Mouse (Mus musculus): ENCODE measurements at regions not wholly inside any gene's neighbourhood (a gene's known extent, or its start where the extent isn't known, plus 50 kb on each side); places are given as distances from the start of the nearest gene placed in this dataset.
A peak's percentile ranks its signal among the peaks of the same experiment; 100 is the strongest.

DNA sequence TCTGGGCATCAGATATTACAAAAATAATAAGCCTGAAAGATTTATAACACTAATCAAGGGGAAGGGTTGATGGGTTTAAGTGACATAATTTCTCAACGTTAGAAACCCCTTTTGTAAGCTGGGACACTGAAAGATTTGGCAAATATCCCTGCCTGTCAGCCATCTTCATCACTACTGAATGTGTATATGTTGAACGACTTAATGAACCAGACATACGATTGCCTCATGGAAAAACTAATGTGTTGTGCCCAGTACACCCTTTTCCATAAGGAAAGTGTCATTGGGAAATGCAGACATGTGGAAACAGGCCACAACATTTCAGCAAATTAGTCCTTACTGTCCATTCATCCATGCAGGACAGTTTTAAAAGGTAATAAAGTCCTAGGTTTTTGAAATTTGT, 240.7 kb upstream of the Prep start:
- no peak for DNase-seq (ENCODE audit: low spot score)

DNA sequence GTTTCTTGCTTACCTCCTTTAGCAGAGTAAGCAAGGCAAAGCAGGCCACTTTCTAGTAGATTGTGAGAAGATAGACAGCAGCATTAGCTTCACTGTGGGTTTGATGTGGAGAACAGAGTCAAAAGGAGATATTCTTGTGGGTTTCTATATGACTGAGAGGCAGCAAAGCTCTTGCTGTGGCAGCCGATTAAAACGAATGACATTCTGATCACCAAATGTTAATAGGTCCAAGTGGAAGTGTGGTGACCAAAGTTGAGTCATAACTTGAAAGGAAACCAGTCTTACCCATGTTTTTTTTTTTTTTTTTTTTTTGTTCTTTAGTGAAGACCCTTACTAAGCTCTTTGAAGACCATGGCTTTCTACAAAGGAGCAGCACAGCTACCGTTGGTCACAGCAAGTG, 245.3 kb upstream of the Prep start:
- no peak for DNase-seq (ENCODE audit: low spot score)

DNA sequence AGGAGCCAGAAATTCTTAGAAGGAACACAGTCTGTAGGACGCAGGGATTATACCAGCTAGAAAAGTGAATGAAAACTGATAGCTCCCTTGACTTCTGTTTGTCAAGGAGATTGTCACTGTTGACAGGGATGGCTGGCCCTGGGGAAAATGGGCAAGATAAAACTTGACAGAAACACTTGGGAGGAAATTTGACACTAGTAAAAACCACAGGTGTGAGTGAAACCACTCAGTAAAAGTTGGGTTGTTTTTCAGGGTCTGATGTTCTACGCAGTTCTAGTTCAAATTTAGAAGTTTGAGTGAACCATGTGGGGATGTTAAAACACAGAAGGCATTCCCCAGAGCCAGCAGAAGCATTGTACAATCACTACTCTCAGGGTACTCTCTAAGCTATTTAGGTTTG, 246.6 kb upstream of the Prep start:
- DNase-seq (ENCODE audit: low spot score) = no peak

DNA sequence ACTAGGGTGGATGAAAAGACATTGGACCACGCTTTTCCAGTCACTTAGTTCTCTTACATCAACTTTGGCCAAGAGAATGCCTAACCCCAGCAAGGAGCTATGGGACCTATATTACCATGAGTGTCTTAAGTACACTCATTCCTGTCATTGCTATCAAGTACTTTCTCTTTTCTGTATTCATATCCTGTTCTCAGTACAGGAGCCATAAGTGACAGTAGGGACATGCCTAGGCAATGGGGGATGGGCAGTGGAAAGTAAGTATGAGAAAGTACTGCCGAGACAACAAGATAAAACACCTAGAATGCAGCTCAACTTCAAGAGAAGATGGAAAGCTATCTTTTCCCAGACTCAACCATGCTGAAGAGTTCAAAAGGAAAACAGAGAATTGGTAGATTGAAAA, 247.6 kb upstream of the Prep start:
- no peak for DNase-seq (ENCODE audit: low spot score)

DNA sequence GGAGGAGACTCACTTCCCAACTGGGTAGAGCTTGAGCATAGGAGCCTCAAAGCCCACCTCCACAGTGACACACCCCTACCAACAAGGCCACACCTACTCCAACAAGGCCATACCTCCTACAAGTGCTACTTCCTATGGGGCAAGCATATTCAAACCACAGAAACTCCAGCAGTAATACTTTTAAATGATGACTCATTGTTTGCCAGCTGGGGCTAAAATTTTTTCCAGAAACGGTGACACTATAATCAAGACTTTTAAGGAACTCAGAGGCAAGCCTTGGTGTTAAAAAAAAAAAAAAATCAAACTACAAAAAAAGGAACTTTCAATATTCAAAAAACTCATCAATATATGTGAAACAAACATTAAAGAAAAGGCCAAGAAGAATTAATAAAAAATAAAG, 248.4 kb upstream of the Prep start:
- no peak for DNase-seq (ENCODE audit: low spot score)

DNA sequence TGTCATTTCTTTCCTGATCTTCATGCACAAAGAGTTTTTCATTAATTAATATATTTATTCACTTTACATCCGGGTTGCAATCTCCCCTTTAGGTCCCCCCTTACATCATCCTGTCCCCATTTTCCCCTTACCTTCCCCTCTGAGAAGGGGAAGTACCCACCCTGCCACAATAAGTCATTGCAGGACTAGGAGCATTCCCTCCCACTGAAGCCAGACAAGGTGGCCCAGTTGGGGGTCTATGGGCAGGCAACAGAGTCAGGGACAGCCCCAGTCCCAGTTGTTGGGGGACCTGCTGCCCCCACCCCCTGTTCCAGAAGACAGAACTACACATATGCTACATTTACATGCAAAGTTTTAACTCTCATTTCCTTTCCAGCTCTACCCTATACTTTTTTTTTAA, 267.9 kb upstream of the Prdm1 start:
- DNase-seq (ENCODE audit: low spot score) = no peak

DNA sequence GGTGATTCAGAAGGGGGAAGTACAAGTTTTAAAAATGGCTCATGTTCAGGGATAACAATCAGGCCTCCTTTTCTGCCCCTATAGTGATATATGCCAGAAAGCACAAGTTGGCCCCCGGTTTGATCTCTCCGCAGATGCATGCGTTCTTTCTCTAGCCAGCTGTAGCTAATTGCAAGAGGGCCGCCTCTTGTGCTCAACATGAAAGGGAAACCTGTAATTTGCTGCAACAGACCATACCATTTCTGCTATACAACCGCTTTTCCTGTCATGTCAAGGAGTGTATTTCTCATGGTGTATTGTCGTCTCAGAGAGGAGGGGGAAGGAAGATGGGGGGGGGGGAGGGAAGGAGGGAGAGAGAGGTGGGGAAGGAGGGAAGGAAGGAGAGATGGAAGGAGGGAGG, 257.1 kb upstream of the Prdm1 start:
- DNase-seq (ENCODE audit: low spot score) = no peak

DNA sequence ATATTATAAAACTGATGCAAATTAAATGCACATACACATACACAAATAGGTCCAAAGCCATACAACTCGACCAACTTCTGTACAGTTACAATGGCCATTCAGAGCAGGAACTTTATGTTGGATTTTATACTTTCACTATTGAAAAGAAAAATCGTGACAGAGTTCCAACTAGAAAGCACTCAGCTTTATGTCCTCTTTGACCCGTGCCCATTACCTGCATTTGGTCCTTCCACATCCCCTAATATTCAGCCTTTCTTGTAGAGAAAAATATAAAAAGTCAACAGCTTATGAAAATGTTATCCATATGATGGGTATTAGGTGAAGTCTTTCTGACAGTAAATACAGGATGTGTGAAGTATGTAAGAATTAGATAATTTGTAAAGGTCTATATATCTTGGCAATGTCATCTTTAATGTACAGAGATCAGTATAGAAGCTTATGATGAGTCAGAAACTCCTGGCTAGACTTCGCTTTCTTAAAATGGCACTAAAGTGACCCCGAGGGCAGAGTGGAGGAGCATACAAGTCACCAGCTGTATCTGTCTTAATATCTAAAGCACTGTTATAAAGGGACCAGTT, 252.2 kb upstream of the Prdm1 start:
- no peak for DNase-seq (ENCODE audit: low spot score)

DNA sequence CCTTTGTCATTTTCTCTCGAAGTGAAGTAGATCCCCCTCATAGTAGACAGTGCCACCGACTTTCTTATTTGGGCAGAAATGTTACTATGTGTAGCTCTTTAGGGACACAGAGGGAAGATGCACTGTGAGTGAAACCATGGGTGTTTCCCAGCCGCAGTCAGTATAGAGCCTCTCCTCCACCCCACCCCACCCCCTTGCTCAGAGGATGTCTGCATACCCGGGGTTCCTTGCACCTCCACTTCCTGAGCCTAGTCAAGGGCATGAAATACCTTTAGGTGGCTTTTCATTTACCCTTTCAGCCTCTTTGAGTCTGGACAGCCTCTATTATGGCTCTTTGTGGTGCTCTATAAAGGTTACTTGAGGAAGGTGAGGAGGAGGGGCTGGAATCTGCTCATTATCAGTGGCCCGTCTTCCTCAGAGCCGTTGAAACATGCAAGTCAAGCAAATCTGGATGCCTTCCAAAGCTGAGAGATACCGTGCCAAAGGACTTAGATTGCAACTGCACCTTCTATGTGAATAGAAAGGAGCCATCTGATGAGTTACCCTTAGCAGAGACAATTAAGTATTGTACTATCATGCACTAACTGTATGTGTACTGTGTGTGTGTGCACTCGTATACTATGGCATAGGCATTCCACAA, 251.4 kb upstream of the Prdm1 start:
- peak; percentile 8 for DNase-seq (ENCODE audit: low spot score)

DNA sequence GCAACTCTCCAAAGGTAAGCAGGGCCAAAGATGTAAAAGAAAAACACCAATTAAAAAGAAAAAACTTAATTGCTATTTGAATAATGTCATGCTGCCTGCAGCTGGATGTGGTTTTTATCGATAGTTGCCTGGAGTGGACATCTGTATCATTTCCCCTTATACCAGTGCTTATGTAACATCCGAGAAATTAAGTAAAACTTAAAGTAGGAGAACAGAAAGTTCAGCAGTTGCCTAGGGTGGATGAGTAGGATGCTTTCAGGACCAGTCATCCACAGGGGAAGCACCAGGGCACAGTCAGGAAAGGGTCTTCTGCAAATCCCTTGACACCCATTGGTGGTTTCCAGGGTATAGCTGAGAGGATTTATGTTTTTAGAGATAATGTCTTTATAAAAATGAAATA, 248.9 kb upstream of the Prdm1 start:
- no peak for DNase-seq (ENCODE audit: low spot score)

DNA sequence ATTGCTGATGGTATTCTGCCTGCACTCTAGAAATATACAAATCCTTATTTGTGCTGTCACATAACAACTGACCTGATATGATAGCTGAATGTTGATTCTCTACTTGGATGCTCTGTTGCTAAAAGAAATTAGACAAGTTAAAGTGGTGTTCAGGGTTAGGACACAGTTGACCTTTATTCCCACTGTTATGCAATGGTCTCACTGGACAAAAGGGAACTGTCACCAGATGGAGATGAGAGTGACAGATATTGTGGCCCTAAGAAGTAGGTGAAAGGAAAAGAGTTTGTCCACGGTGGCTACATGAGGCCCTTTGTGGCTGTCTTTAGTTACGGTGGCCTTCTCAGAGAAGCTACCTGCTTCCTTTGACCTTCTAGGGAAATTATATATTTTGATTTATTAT, 247.9 kb upstream of the Prdm1 start:
- no peak for DNase-seq (ENCODE audit: low spot score)

DNA sequence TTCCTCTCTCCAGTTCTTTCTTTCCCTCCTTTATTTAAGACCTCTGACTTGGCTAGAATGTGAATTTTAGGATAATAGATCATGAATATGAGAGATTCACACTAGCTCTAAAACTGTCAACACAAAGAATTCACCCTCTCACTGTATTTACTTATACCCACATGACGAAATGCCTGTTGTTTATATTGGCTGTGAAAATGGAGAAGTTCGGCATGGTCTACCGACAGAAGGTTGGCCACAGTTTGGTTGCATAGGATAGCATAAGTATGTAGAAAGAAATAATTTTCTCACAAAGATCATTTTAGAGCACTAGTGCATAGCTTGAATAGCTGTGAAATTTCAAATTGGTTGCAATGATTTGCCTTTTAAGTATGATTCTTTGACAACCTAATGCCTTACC, 237.2 kb upstream of the Prdm1 start:
- no peak for DNase-seq (ENCODE audit: low spot score)

DNA sequence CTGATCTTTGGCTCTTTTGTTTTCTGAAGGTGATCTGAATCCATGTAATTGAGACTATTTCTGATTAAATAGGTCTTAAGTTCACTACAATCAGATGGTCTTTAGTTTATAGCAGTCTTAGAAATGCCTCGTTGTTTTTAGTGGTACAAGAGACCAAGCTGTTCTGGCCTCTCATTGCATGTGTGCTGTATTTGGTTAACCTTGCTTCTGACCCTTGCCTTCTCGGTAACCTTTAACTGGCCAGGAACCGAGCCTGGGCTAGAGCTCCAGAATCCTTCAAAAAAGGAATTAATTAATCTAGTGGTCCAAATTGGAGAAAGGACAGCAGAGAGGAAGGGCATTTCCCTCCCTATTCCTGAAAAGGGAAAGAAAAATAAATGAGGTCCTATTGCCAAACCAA, 234.8 kb upstream of the Prdm1 start:
- no peak for DNase-seq (ENCODE audit: low spot score)

DNA sequence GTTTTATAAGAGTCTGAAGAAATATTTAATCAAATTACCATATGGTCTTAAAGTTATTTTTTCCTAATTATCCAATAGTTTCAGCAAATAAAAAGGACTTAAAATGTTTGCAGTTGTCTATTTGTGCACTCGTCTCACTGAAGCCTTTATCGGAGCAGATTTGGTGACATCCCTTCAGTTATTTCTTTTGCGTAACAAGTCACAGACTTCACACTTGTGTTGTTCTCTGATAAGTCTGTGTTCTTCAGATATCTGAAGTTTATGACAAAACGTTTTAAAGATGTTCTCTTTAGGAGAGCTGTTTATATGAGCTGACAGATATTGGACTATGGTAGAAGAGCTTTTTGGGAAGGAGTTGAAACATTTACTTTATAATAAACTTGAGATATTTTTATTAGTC, 233.8 kb upstream of the Prdm1 start:
- DNase-seq (ENCODE audit: low spot score) = no peak

DNA sequence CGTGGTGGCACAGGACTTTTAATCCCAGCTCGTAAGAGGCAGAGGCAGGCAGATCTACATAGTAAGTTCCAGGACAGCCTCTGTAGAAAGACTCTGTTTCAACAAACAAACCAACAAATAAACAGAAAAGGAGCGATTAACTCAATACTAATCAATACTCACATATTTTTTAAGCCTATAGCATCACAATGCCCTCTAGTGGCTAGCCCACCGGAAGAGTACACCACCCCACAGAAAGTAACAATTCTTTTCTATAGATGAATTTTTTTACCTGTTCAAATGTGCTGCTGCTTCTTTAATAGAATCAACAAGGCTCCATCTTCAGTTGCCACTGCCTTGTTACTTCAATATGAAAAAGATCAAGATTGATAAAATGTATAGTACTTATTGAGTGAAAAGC, 233.0 kb upstream of the Prdm1 start:
- DNase-seq (ENCODE audit: low spot score) = no peak

DNA sequence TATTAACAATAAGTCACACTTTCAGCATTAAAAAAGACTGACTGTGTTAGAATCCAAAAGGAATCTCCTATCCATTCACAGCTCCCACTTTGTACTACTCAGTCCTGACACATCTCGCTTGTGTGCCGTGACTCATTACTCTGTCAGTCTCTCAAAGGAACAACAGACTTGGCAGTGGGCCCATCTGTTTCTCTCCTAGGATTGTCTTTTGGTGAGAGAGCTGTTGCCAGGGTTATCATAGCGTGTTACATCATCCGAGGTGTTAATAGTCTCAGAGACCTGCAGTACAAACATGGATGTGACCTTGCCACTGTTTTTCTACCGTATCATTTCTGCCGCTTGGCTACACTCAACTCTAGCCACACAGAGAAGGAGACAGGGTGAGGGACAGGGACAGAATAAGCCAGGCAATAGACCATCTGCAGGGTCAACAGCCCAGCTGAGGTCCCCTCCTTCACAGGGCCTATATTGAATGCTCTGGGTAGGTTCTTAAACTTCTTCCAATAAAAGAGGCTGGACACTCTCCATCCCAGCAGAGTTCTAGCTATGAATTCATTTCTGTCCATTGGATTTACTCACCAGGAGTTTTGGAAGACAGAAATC, 227.2 kb upstream of the Prdm1 start:
- DNase-seq (ENCODE audit: low spot score) = peak; percentile 23

DNA sequence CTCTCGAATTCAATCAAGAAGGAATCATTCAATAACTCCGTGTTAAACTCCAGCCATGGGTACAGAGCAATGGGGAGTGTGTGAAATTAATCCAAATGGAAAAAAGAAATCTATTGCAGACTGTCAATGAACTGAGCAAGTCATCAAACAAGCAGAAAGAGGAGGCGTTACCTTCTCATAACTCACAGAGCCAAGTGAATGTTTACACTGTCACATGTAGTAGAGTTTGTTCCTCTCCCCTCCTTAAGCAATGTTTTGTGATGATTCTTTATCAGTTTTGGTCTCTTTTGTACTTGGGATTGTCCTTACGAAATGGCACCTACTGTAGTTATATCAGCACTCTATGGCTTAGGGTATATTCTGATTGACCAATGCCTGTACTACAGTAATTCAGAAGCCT, 226.6 kb upstream of the Prdm1 start:
- no peak for DNase-seq (ENCODE audit: low spot score)

DNA sequence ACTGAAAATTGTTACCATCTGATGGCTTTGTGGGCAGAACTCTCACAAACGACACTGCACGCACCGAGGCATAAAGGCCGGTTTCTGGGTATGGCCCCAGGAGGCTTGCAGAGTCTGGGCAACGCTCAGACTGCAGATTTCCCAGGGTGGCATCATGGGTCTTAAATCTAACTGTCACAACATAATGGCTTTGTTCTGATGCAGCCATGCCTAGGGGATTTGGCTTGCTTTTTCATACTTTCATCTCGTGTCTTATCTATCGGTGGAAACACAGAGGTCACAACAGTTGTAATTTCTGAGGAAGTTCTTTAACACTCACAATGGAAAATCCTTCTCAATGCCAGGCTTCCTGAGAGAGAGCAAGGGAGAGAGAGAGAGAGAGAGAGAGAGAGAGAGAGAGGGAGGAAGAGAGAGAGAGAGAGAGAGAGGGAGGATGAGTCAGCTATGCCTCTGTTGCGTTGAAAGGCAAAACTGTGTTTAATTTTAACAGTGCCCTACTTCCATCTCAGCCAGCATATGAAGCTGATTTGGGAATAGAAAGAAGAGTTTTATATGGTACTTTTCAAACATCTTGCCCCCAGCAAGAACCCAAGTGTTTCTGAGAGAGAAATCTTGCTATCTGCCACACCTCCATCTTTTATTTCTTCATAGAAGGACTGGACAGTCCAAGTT, 224.6 kb upstream of the Prdm1 start:
- no peak for DNase-seq (ENCODE audit: low spot score)

DNA sequence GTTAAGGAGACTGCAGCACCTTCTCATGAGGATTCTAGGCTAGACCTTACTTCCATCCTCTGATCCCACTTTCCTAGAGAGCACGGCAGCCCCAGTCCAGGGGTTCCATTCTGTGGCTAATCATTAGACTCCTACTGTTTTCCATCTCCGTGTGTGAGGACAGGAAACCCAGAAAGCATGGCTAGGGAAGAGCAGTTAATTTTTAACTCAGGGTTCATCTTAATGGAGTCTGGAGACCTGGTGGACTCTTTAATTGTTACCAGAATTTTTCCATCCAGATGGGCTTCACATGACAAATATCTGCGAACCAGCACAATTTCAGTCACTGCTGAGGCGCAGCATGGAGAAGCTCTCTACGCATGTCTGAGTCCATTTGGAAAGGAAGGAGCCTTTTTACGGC, 222.8 kb upstream of the Prdm1 start:
- no peak for DNase-seq (ENCODE audit: low spot score)

DNA sequence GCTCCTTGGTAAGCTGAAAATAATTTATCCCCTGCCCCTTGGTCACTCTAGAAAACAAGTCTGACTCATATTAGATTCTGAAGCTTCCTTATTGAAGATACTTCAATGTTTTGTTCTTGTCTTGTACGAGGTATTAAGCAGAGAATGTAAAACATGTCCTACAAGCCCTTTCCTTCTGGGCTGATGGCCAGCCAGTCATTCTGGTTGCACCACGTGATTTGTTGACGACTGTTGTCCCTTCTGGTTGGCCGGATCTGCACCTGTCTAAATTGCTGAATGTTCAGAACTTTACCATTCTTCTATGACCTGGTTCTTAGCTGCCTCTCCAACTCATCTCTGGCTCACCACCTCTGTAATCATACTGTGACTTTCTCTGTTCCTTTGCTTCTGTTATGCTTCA, 220.9 kb upstream of the Prdm1 start:
- DNase-seq (ENCODE audit: low spot score) = no peak

DNA sequence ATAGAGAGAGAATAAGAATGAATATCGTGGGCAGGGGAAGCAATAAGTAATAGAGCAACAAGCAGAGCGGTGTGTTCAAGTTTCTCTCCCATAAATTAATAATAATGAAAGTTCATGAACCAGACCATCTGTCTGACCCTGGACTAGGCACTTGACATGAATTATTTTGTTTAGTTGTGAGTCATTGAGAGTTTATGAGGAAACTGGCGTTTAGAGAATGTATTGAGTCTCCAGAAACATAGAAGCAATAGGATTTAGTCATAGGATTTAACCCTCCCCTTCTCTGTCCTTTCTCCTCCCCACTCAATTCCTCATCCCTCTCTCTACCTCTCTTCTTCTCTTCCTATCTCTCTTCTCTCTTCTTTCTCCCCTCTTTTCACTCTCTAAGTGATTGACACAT, 219.1 kb upstream of the Prdm1 start:
- no peak for DNase-seq (ENCODE audit: low spot score)

DNA sequence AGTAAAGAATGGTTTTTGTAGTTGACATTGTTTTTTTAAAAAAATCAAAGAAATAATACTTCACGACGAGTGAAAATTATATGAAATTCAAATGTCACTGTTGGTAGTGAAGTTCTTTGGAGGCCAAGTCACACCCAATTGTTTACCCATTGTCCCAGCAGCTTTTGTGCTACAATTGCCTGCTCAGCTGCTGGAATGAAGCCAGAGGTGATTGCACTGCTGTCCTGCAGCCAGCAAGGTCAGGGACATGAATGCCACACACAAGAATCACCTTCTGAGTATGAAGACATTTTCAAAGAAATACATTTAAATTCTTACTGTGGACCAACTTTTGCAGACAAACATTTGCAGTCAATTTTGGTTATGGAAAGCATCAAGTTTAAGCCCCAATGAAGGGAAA, 215.9 kb upstream of the Prdm1 start:
- DNase-seq (ENCODE audit: low spot score) = no peak

DNA sequence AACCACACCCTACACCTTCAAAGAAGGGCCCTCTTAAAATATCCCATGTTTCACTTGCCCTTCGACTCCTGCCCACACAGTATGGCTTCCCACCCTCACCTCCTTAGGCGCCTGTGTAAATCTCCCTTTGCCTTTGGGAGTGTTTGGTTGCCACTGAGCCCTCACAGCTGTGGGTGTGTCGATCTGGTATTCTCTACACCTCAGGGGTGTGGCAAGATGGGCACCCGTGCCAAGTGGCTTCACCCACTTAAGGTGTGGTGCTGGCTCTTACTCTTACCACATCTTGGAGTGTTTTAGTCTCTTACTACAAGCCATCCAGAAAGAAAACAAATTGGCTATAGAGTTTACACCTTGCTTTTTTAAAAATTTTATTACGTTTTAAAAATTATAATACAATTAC, 205.3 kb upstream of the Prdm1 start:
- no peak for DNase-seq (ENCODE audit: low spot score)

DNA sequence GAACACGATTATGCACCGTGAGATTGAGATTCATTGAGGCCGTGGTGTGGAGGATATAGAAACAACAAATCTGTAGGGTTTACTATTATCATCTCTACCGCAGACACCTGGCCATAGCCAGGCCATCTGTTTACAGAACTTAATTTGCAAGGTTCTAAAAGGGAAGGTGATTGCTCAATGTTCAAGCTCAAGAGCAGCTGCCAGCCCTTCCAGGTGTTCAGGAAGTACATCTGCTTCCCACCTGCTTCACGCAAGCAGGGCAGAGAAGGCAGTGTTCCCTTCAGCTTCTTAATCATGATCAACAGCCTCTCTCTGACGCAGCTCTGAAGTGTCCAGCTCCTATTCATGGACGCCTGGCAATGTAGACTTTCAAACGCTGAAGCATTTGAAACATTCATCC, 202.4 kb upstream of the Prdm1 start:
- no peak for DNase-seq (ENCODE audit: low spot score)
